Mouse (Mus musculus): ENCODE results near the gene Rragb.

The Rragb gene

GRCm38 (mm10) chrX:153139734-153140515 is at the start of gene Rragb:
Gene Rragb (plus strand): TSS chrX:153139981.
- peak; percentile 81 to 83 for DNase-seq

- DNase-seq, result no peak
These were observed 21.3 kb upstream of the Rragb start, which contains the start of gene Foxr2 for GRCm38 (mm10) chrX:153118486-153118885. Gene Foxr2 (plus strand): TSS chrX:153118786.

- DNase-seq, result no peak
These were observed 20.8 kb upstream of the Rragb start for GRCm38 (mm10) chrX:153119013-153119412.

- no peak for DNase-seq
These were observed 2.9 kb downstream of the Rragb start for GRCm38 (mm10) chrX:153142656-153143055.

- DNase-seq, result no peak
These were observed 12.0 kb downstream of the Rragb start for GRCm38 (mm10) chrX:153151766-153152165.

- DNase-seq, result peak; percentile 9 to 49
These were observed 15.5 kb downstream of the Rragb start for GRCm38 (mm10) chrX:153155322-153155721.

- peak in 1 of 2 experiments; percentile 39 for DNase-seq
These were observed 35.0 kb downstream of the Rragb start for GRCm38 (mm10) chrX:153174786-153175185.

GRCm38 (mm10) chrX:153182221-153182620 is 42.4 kb downstream of the Rragb start:
- DNase-seq, result peak in 1 of 2 experiments; percentile 11

- peak; percentile 7 to 18 for DNase-seq
These were observed 59.4 kb downstream of the Rragb start for GRCm38 (mm10) chrX:153199185-153199584.

GRCm38 (mm10) chrX:153211101-153211500 is 71.3 kb downstream of the Rragb start:
- DNase-seq, result no peak
